Mouse (Mus musculus): ENCODE measurements around the gene Kcnab2. TPM values are rescaled to one million over a fixed set of nuclear protein-coding genes. Genes with fewer than 3 reads are reported as not detected.

Kcnab2 gene
- polyA plus RNA-seq (2015; fragmentation: Nextera tagmentation; extraction: Ambion mirVana): 37.1 and 50.5 TPM in 2 replicates

GRCm38 (mm10) chr4:152477466-152478223 lies at the start of gene Kcnab2:
TSS of gene Kcnab2 (minus strand) at chr4:152477871.
- peak within 1 kb of the TSS; percentile 88 for H3K9ac ChIP-seq (replicated peaks)
- H3K9me3 ChIP-seq (replicated peaks): no peaks in the 10 kb centered on the region
- peak within 1 kb of the TSS; percentile 86 for H3K4me3 ChIP-seq (replicated peaks)
- peak within 1 kb of the TSS; percentile 85 for H3K4me2 ChIP-seq
- H3K36me3 ChIP-seq: no peaks in the 10 kb centered on the region
- H3K27ac ChIP-seq (replicated peaks): peak within 1 kb of the TSS; percentile 94
- H3K27me3 ChIP-seq (replicated peaks): no peaks in the 10 kb centered on the region
- under 1% methylated on average over 63 of the region's 63 CpGs for WGBS
- H3K4me1 ChIP-seq: peaks cover 33% of the 10 kb centered on the region
- ATAC-seq (ENCODE audit: low FRiP score): peak; percentile 96

GRCm38 (mm10) chr4:152520083-152520482 lies 42.4 kb upstream of the Kcnab2 start:
- 34% methylated on average over 6 of the region's 6 CpGs for WGBS
- H3K4me1 ChIP-seq: peaks cover 6% of the 10 kb centered on the region; the same call in 1 of the 2 replicates
- no peak overlapping the region for H3K27ac ChIP-seq (replicated peaks)
- no peak overlapping the region for H3K9ac ChIP-seq (replicated peaks)
- ATAC-seq (ENCODE audit: low FRiP score): no peak
- H3K27me3 ChIP-seq (replicated peaks): no peaks in the 10 kb centered on the region
- H3K36me3 ChIP-seq: peaks cover 3% of the 10 kb centered on the region; the same call in 1 of the 2 replicates
- no peaks in the 10 kb centered on the region for H3K9me3 ChIP-seq (replicated peaks)
- no peak overlapping the region for H3K4me2 ChIP-seq
- H3K4me3 ChIP-seq (replicated peaks): no peak overlapping the region

- Histone ChIP-seq H3K27ac (replicated peaks) (0 out of 2 replicates have a peak overlapping the region, but pooled peaks have one; percentile 28), H3K9me3 (replicated peaks) (no peaks in the 10 kb centered on the region), H3K36me3 (no peaks in the 10 kb centered on the region; the same call in 1 of the 2 replicates), H3K27me3 (replicated peaks) (no peaks in the 10 kb centered on the region), H3K4me3 (replicated peaks) (no peak overlapping the region), H3K4me1 (peaks cover 6% of the 10 kb centered on the region; the same call in 1 of the 2 replicates), H3K9ac (replicated peaks) (no peak overlapping the region), H3K4me2 (no peak overlapping the region)
- no peak for ATAC-seq (ENCODE audit: low FRiP score)
- 66% methylated on average over 10 of the region's 10 CpGs for WGBS
Observed at GRCm38 (mm10) chr4:152519106-152519505, 41.4 kb upstream of the Kcnab2 start.

DNA sequence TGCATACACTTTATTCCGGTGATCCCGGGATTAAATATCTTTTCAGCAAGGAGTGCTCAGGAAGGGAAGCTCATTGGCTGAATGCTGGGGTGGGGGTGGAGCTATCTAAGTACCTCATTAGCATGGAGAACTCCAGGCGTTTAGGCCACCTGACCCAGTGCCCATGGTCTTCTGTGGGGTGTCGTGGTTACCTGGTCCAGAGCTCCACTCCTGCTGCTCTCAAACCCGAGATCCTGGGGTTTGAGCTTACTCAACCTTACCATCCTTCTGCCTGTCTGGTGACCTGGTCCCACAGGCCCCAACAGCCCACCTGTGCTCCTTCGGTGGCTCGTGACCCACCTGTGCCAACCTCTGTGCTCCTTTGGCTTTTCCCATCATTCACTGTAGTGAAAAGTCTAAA lies 37.2 kb upstream of the Kcnab2 start:
- WGBS: 75% methylated on average over 7 of the region's 7 CpGs
- Histone ChIP-seq H3K4me3 (replicated peaks) (no peak overlapping the region), H3K4me2 (no peak overlapping the region), H3K27ac (replicated peaks) (no peak overlapping the region), H3K9me3 (replicated peaks) (no peaks in the 10 kb centered on the region), H3K36me3 (no peaks in the 10 kb centered on the region), H3K9ac (replicated peaks) (no peak overlapping the region), H3K4me1 (peaks cover 16% of the 10 kb centered on the region), H3K27me3 (replicated peaks) (no peaks in the 10 kb centered on the region)
- no peak for ATAC-seq (ENCODE audit: low FRiP score)

GRCm38 (mm10) chr4:152512221-152512925 lies 34.7 kb upstream of the Kcnab2 start:
- 0 out of 2 replicates have a peak, but pooled peaks cover 5% of the 10 kb centered on the region for H3K36me3 ChIP-seq
- H3K9ac ChIP-seq (replicated peaks): no peak overlapping the region
- 28% methylated on average over 18 of the region's 18 CpGs for WGBS
- ATAC-seq (ENCODE audit: low FRiP score): peak; percentile 55
- peaks cover 13% of the 10 kb centered on the region for H3K4me1 ChIP-seq
- peak overlapping the region; percentile 5; the same call in 1 of the 2 replicates for H3K27ac ChIP-seq (replicated peaks)
- no peaks in the 10 kb centered on the region for H3K27me3 ChIP-seq (replicated peaks)
- no peaks in the 10 kb centered on the region for H3K9me3 ChIP-seq (replicated peaks)
- H3K4me2 ChIP-seq: no peak overlapping the region; the same call in 1 of the 2 replicates
- no peak overlapping the region for H3K4me3 ChIP-seq (replicated peaks)

- Histone ChIP-seq H3K4me1 (peaks cover 25% of the 10 kb centered on the region), H3K27me3 (replicated peaks) (no peaks in the 10 kb centered on the region), H3K9ac (replicated peaks) (no peak overlapping the region), H3K4me2 (peak overlapping the region; percentile 1), H3K36me3 (peaks cover 13% of the 10 kb centered on the region), H3K27ac (replicated peaks) (no peak overlapping the region), H3K4me3 (replicated peaks) (no peak overlapping the region), H3K9me3 (replicated peaks) (no peaks in the 10 kb centered on the region)
- no peak for ATAC-seq (ENCODE audit: low FRiP score)
- 34% methylated on average over 20 of the region's 20 CpGs for WGBS
Observed at GRCm38 (mm10) chr4:152494360-152494879, 16.7 kb upstream of the Kcnab2 start.

DNA sequence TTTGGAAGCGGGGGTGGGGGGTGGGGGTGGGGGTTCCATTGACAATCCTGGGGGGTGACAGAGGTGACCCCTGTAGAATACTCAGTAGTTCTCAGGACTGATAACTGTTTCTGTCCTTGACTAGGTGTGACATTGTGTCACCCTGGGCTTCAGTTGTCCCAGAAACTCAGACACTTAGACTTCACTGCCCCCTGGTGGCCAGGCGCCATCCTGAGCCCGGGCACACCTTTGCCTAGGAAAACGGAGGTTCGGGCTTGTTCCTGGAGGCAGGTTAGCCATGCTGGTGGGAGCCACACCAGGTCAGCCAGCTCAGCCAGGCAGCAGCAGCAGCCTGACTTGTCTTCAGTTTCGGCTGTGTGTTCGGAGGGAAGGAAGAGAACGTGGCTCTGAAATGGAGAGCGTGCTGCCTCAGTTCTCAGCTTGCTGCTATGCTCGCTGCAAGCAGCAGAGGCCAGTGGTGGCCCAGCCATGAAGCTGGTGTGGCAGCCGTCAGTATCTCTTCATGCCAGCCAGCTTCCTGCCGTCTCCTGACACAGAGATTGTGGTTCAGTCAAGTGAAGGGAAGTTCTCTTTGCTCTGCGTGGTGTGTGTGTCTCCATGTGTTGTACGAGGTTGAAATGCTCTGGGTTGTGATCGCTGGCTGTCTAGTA lies 13.7 kb upstream of the Kcnab2 start:
- H3K9me3 ChIP-seq (replicated peaks): no peaks in the 10 kb centered on the region
- no peak overlapping the region for H3K9ac ChIP-seq (replicated peaks)
- H3K4me2 ChIP-seq: no peak overlapping the region
- H3K4me3 ChIP-seq (replicated peaks): no peak overlapping the region
- WGBS: 54% methylated on average over 15 of the region's 15 CpGs
- H3K36me3 ChIP-seq: peaks cover 10% of the 10 kb centered on the region; the same call in 1 of the 2 replicates
- ATAC-seq (ENCODE audit: low FRiP score): peak; percentile 38; the same call in 1 of the 2 replicates
- no peak overlapping the region for H3K27ac ChIP-seq (replicated peaks)
- peaks cover 23% of the 10 kb centered on the region for H3K4me1 ChIP-seq
- no peaks in the 10 kb centered on the region for H3K27me3 ChIP-seq (replicated peaks)

DNA sequence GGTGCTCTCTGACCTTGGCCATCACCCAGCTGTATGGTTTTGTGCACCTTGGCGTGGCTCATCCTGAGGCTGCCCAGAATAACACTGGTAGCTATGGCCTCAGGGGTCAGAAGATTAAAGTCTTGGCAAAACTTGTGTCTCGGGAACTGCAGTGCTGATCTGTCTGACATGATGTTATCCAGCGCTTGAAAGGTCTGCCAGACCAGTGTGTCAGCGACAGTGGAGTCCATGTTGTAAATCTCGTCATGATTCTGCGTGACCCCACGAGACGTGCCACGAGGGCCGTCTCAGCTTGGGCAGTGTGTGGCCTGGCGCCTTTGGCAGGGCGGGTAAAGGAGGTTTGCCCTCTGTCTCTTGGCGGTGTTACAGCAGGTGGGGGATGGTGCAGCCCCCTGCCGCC lies 12.6 kb upstream of the Kcnab2 start:
- H3K4me1 ChIP-seq: peaks cover 14% of the 10 kb centered on the region

DNA sequence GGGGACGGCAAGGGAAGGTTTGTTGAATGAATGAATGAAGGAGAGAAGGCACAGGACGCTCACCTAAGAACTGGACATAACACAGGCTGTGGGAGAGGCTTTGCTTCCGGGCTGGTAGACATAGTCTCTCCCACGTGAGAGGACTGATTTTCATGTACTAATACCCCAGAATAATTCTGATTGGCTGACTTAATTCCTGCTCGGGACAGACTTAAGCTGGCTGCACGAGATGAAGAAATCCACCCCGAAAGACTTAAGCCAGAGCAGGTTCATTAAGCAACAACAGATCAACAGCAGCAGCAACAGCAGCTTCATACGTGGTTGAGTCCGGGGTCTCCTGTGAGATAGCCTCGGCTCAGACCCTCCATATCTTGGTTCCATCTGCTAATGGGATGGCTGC lies 10.4 kb upstream of the Kcnab2 start:
- 92% methylated on average over 10 of the region's 10 CpGs for WGBS
- peaks cover 10% of the 10 kb centered on the region; the same call in 1 of the 2 replicates for H3K36me3 ChIP-seq
- no peaks in the 10 kb centered on the region for H3K9me3 ChIP-seq (replicated peaks)
- H3K27ac ChIP-seq (replicated peaks): no peak overlapping the region
- ATAC-seq (ENCODE audit: low FRiP score): no peak
- H3K9ac ChIP-seq (replicated peaks): no peak overlapping the region
- H3K4me2 ChIP-seq: no peak overlapping the region
- H3K4me3 ChIP-seq (replicated peaks): no peak overlapping the region
- H3K4me1 ChIP-seq: peaks cover 3% of the 10 kb centered on the region; the same call in 1 of the 2 replicates
- H3K27me3 ChIP-seq (replicated peaks): no peaks in the 10 kb centered on the region

More for the DNA sequence above, 12.6 kb upstream of the Kcnab2 start:
- Histone ChIP-seq H3K27me3 (replicated peaks) (no peaks in the 10 kb centered on the region), H3K9ac (replicated peaks) (no peak overlapping the region), H3K4me3 (replicated peaks) (no peak overlapping the region), H3K4me2 (no peak overlapping the region), H3K9me3 (replicated peaks) (no peaks in the 10 kb centered on the region), H3K27ac (replicated peaks) (no peak overlapping the region), H3K36me3 (peaks cover 10% of the 10 kb centered on the region; the same call in 1 of the 2 replicates)
- ATAC-seq (ENCODE audit: low FRiP score): no peak
- WGBS: 81% methylated on average over 14 of the region's 14 CpGs

- Histone ChIP-seq H3K36me3 (no peaks in the 10 kb centered on the region), H3K4me2 (no peak overlapping the region), H3K9me3 (replicated peaks) (no peaks in the 10 kb centered on the region), H3K4me3 (replicated peaks) (no peak overlapping the region), H3K27me3 (replicated peaks) (no peaks in the 10 kb centered on the region), H3K9ac (replicated peaks) (no peak overlapping the region), H3K4me1 (peaks cover 33% of the 10 kb centered on the region), H3K27ac (replicated peaks) (no peak overlapping the region)
- ATAC-seq (ENCODE audit: low FRiP score): no peak
- 59% methylated on average over 8 of the region's 8 CpGs for WGBS
Observed at GRCm38 (mm10) chr4:152480426-152480825, 2.8 kb upstream of the Kcnab2 start.

GRCm38 (mm10) chr4:152478224-152478567 lies 525 bp upstream of the Kcnab2 start:
- Histone ChIP-seq H3K36me3 (no peaks in the 10 kb centered on the region), H3K27me3 (replicated peaks) (no peaks in the 10 kb centered on the region), H3K4me3 (replicated peaks) (peak overlapping the region; percentile 86), H3K4me1 (peaks cover 33% of the 10 kb centered on the region), H3K9ac (replicated peaks) (peak overlapping the region; percentile 88), H3K27ac (replicated peaks) (peak overlapping the region; percentile 94), H3K9me3 (replicated peaks) (no peaks in the 10 kb centered on the region), H3K4me2 (peak overlapping the region; percentile 85)
- ATAC-seq (ENCODE audit: low FRiP score): peak; percentile 26
- under 1% methylated on average over 13 of the region's 13 CpGs for WGBS
